Mouse (Mus musculus) duodenum, adult 2 months (tissue): ENCODE results near the gene Cpne9. TPM values are rescaled to one million over a fixed set of nuclear protein-coding genes. Genes with fewer than 3 reads are reported as not detected.

Source experiments
- polyA plus RNA-seq: library from polyadenylated mRNA; depleted of rRNA; stranded (reverse); fragments of >200 nt; gene quantifications from 2 replicates; pipeline ENCODE4 v1.2.3, GENCODE M21; 2012; ENCODE audit warnings: low replicate concordance; rRNA removed

The Cpne9 gene
- polyA plus RNA-seq = not detected in 2 replicates

GRCm38 (mm10) chr6:113282101-113282802 lies at the start of gene Cpne9:
Cpne9 (plus strand) TSS chr6:113282307.

GRCm38 (mm10) chr6:113237542-113238270 lies 44.4 kb upstream of the Cpne9 start, which contains the start of gene Mtmr14:
Mtmr14 (plus strand) TSS chr6:113237843.

GRCm38 (mm10) chr6:113306986-113307349 lies 24.9 kb downstream of the Cpne9 start, which contains the start of gene Brpf1:
Brpf1 (plus strand) TSS chr6:113307137.

GRCm38 (mm10) chr6:113326533-113327315 lies 44.6 kb downstream of the Cpne9 start, which contains the start of gene Ogg1:
Ogg1 (plus strand) TSS chr6:113326972.

GRCm38 (mm10) chr6:113343177-113344092 lies 61.3 kb downstream of the Cpne9 start, which contains the start of gene Camk1:
Camk1 (minus strand) TSS chr6:113343984.

Other genes with a start within 250 kb of the Cpne9 start
- 1.6 and 2.2 TPM in 2 replicates for gene Thumpd3, start 236.1 kb upstream of the Cpne9 start, polyA plus RNA-seq
- 15.9 and 22.4 TPM in 2 replicates for gene Setd5, start 204.9 kb upstream of the Cpne9 start, polyA plus RNA-seq
- gene Lhfpl4, start 86.9 kb upstream of the Cpne9 start, polyA plus RNA-seq = 0.30 and 0.39 TPM in 2 replicates
- gene Mtmr14, start 44.5 kb upstream of the Cpne9 start, polyA plus RNA-seq = 47.0 and 65.2 TPM in 2 replicates
- 6.7 and 11.1 TPM in 2 replicates for gene Brpf1, start 24.8 kb downstream of the Cpne9 start, polyA plus RNA-seq
- 8.0 and 11.7 TPM in 2 replicates for gene Ogg1, start 44.7 kb downstream of the Cpne9 start, polyA plus RNA-seq
- gene Camk1, start 61.7 kb downstream of the Cpne9 start, polyA plus RNA-seq = 18.2 and 19.5 TPM in 2 replicates
- 15.6 and 22.6 TPM in 2 replicates for gene Tada3, start 95.6 kb downstream of the Cpne9 start, polyA plus RNA-seq
- 67.3 and 119 TPM in 2 replicates for gene Arpc4, start 95.8 kb downstream of the Cpne9 start, polyA plus RNA-seq
- gene Ttll3, start 107.0 kb downstream of the Cpne9 start, polyA plus RNA-seq = 8.6 and 11.1 TPM in 2 replicates
- gene Rpusd3, start 137.0 kb downstream of the Cpne9 start, polyA plus RNA-seq = 84.5 and 129 TPM in 2 replicates
- gene Cidec, start 153.5 kb downstream of the Cpne9 start, polyA plus RNA-seq = 128 and 320 TPM in 2 replicates
- 30.9 and 44.6 TPM in 2 replicates for gene Jagn1, start 160.3 kb downstream of the Cpne9 start, polyA plus RNA-seq
- 4.0 and 14.6 TPM in 2 replicates for gene Il17re, start 176.2 kb downstream of the Cpne9 start, polyA plus RNA-seq
- 244 and 628 TPM in 2 replicates for gene Il17rc, start 189.1 kb downstream of the Cpne9 start, polyA plus RNA-seq
- 7.6 and 8.4 TPM in 2 replicates for gene Creld1, start 201.0 kb downstream of the Cpne9 start, polyA plus RNA-seq
- gene Prrt3, start 219.6 kb downstream of the Cpne9 start, polyA plus RNA-seq = 0.04 and 0.15 TPM in 2 replicates
- 18.4 and 21.6 TPM in 2 replicates for gene Emc3, start 249.3 kb downstream of the Cpne9 start, polyA plus RNA-seq
- 0.89 and 1.6 TPM in 2 replicates for gene Fancd2, start 249.4 kb downstream of the Cpne9 start, polyA plus RNA-seq